Mouse (Mus musculus): ENCODE measurements around the gene Mrps36. TPM values are rescaled to one million over a fixed set of nuclear protein-coding genes. Genes with fewer than 3 reads are reported as not detected.
"Not testable (repeated sequence)": the region's sequence is repeated elsewhere in the genome, so short reads cannot be mapped to it uniquely, and the experiment has no call there.

Gene Mrps36
- polyA plus RNA-seq, 2 experiments from 2014 or later, result 85.2 to 108 TPM

GRCm38 (mm10) chr13:100731462-100732046 is 12.9 kb downstream of the Mrps36 start:
- not testable (repeated sequence) for ATAC-seq

DNA sequence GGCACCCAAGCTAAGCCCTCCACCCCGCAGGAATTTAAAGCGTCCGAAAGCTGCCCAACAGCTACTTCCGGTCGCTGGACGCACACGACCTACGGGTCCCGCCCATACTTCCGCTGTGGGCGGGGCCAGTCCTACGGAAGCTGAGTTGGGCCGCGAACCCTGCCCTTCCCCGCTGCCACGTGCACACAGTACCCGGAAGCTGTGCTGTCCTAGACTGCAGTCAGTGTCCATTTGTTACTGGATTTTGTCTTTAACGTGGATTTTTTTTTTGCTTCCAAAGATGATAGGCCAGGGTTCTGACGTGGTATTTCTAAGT is 13.6 kb downstream of the Mrps36 start, which contains the start of gene Cdk7:
TSS of gene Cdk7 (minus strand) at position 79 of the 316 bp plus-strand sequence.
- peak; percentile 97 for ATAC-seq

GRCm38 (mm10) chr13:100730153-100730860 is 14.2 kb downstream of the Mrps36 start:
- ATAC-seq, result no peak

GRCm38 (mm10) chr13:100728530-100728929 is 15.9 kb downstream of the Mrps36 start:
- ATAC-seq, result not testable (repeated sequence)

- no peak for ATAC-seq
Observed at GRCm38 (mm10) chr13:100728086-100728485, 16.4 kb downstream of the Mrps36 start.

- ATAC-seq, result no peak
Observed at GRCm38 (mm10) chr13:100725194-100725593, 19.3 kb downstream of the Mrps36 start.

- ATAC-seq, result no peak
Observed at GRCm38 (mm10) chr13:100724051-100724754, 20.3 kb downstream of the Mrps36 start.

- ATAC-seq, result no peak
Observed at GRCm38 (mm10) chr13:100721656-100722055, 22.8 kb downstream of the Mrps36 start.

- ATAC-seq, result no peak
Observed at GRCm38 (mm10) chr13:100715467-100715866, 29.0 kb downstream of the Mrps36 start.

GRCm38 (mm10) chr13:100706206-100706605 is 38.3 kb downstream of the Mrps36 start:
- no peak for ATAC-seq

GRCm38 (mm10) chr13:100703468-100703867 is 41.0 kb downstream of the Mrps36 start:
- ATAC-seq, result no peak

DNA sequence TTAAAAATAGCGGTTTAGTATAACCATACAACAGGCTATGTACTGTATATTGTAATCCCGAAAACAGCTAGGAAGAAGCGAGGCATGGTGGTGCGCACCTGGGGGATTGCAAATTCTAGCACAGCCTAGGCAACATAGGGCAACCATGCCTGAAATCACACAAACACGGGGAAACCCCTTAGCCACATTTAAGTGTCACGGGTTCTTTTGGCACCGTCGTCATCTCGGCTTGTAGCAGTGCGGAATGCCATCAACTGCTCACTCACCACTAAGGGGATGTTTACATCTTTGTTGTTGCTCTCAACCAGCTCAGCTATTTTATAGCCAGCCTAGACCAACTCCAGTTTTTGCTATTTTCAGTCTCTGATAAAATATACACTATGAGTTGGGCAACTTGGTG is 45.6 kb downstream of the Mrps36 start:
- no peak for ATAC-seq

DNA sequence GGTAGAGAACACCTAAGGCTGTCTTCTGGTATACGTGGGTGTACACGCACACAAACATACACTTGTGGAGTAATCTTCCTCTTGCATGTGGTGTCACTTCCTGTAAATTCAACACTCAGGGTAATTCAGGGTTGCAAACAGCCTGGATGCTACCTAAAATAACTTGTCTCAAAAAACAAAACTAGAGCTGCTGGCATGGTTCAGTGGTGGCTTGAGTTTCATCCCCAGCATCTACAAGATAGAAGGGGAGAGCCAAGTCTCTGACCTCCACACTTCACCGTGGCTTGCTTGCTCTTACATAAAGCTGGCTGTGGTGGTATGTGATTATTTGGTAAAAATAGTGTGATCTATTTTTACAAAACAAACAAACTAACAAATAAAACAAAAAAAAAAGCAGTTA is 46.9 kb downstream of the Mrps36 start:
- ATAC-seq, result no peak

DNA sequence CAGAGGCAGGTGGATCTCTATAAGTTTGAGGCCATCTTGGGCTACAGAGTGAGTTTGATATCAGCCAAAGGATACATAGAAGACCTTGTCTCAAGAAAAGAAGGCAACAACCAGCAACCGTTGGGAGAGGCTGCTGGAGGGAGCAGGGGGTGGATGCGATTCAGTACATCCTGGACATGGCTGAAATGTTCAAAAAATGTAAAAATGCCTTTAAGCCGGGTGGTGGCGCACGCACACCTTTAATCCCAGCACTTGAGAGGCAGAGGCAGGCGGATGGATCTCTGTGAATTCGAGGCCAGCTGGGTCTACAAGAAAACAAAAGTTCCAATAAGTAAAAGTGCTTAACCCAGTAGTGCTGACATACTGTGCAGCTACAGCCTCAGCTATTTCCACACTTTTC is 56.9 kb downstream of the Mrps36 start:
- ATAC-seq, result no peak

Other genes with a start within 250 kb of the Mrps36 start
- gene Ocln, start 191.9 kb downstream of the Mrps36 start, polyA plus RNA-seq (2017; shearing (Covaris generic)), result under 1 TPM; 0.69 to 0.82 TPM
- 1 to 10 TPM; 4.5 to 8.1 TPM for gene Marveld2, start 127.7 kb downstream of the Mrps36 start, polyA plus RNA-seq (2017; shearing (Covaris generic))
- gene Ak6, start 93.7 kb downstream of the Mrps36 start, polyA plus RNA-seq (2017; shearing (Covaris generic)), result 100 to 1,000 TPM; 107 to 115 TPM
- 10 to 100 TPM; 23.8 to 25.8 TPM for gene Rad17, start 93.6 kb downstream of the Mrps36 start, polyA plus RNA-seq (2017; shearing (Covaris generic))
- 10 to 100 TPM; 15.8 to 22.5 TPM for gene Taf9, start 93.1 kb downstream of the Mrps36 start, polyA plus RNA-seq (2017; shearing (Covaris generic))
- gene Ccdc125, start 74.9 kb downstream of the Mrps36 start, polyA plus RNA-seq (2017; shearing (Covaris generic)), result 10 to 100 TPM; 24.4 to 25.0 TPM
- gene Cdk7, start 13.7 kb downstream of the Mrps36 start, polyA plus RNA-seq (2017; shearing (Covaris generic)), result 10 to 100 TPM; 82.6 to 87.1 TPM
- gene Cenph, start 31.2 kb upstream of the Mrps36 start, polyA plus RNA-seq (2017; shearing (Covaris generic)), result 1 to 10 TPM; 2.8 to 4.6 TPM
- 10 to 100 TPM in 1 of 2 experiments, 1 to 10 TPM in 1; 9.1 to 22.6 TPM for gene Ccnb1, start 41.9 kb upstream of the Mrps36 start, polyA plus RNA-seq (2017; shearing (Covaris generic))
- gene Slc30a5, start 88.8 kb upstream of the Mrps36 start, polyA plus RNA-seq (2017; shearing (Covaris generic)), result 10 to 100 TPM; 11.8 to 17.7 TPM